Mouse (Mus musculus): ENCODE data around the gene Fry. TPM values are rescaled to one million over a fixed set of nuclear protein-coding genes. Genes with fewer than 3 reads are reported as not detected.

Fry gene
- total and polyA plus RNA-seq, 3 experiments = 1.9 to 2.3 TPM; not detected in 1

GRCm38 (mm10) chr5:150541302-150541701 lies 422.9 kb downstream of the Fry start:
- no peaks in the 10 kb centered on the region for H3K4me1 ChIP-seq (ENCODE audit: control insufficient read depth in 1 of 2, insufficient read depth in 2 of 2, low read length in 2 of 2)
- H3K36me3 ChIP-seq (ENCODE audit: control insufficient read depth in 1 of 2, insufficient read depth in 2 of 2, low read length in 2 of 2) = peaks cover 0 to 18% of the 10 kb centered on the region in 2 experiments; a peak in 3 of 4 replicates
- no peaks in the 10 kb centered on the region for H3K27me3 ChIP-seq (ENCODE audit: control insufficient read depth in 1 of 2, insufficient read depth in 2 of 2, low read length in 2 of 2)
- no peaks in the 10 kb centered on the region for H3K9me3 ChIP-seq (replicated peaks; ENCODE audit: insufficient read depth, low read length)
- TF ChIP-seq POLR2AphosphoS2 (IDR thresholded peaks at IDR 0.05; ENCODE audit: low read length) (no peak), MAFK (IDR thresholded peaks at IDR 0.05; ENCODE audit: borderline replicate concordance, low read depth, low read length) (peak; percentile 78), MEF2A (IDR thresholded peaks at IDR 0.05; ENCODE audit: extremely low read depth, insufficient replicate concordance, low read depth, low read length, poor library complexity, severe bottlenecking) (no peak)
- no peak overlapping the region for H3K4me3 ChIP-seq (ENCODE audit: control insufficient read depth in 1 of 2, insufficient read depth in 1 of 2, low read depth in 2 of 2, low read length in 2 of 2)
- no peak for DNase-seq (ENCODE audit: low read depth, low spot score)
- no peak overlapping the region for H3K9ac ChIP-seq (ENCODE audit: control insufficient read depth, low read depth, low read length, poor library complexity, severe bottlenecking)
- no peak overlapping the region for H3K27ac ChIP-seq (ENCODE audit: control insufficient read depth, low read depth, low read length)
- no peaks in the 10 kb centered on the region for H3K79me2 ChIP-seq (ENCODE audit: control insufficient read depth, insufficient read depth, low read length, poor library complexity)

- Histone ChIP-seq H3K4me3 (ENCODE audit: control insufficient read depth in 1 of 2, insufficient read depth in 1 of 2, low read depth in 2 of 2, low read length in 2 of 2) (no peak overlapping the region), H3K9ac (ENCODE audit: control insufficient read depth, low read depth, low read length, poor library complexity, severe bottlenecking) (no peak overlapping the region), H3K27ac (ENCODE audit: control insufficient read depth, low read depth, low read length) (no peak overlapping the region), H3K36me3 (ENCODE audit: control insufficient read depth in 1 of 2, insufficient read depth in 2 of 2, low read length in 2 of 2) (peaks cover 0 to 8% of the 10 kb centered on the region in 2 experiments; a peak in 2 of 4 replicates), H3K9me3 (replicated peaks; ENCODE audit: insufficient read depth, low read length) (no peaks in the 10 kb centered on the region), H3K4me1 (ENCODE audit: control insufficient read depth in 1 of 2, insufficient read depth in 2 of 2, low read length in 2 of 2) (no peaks in the 10 kb centered on the region), H3K79me2 (ENCODE audit: control insufficient read depth, insufficient read depth, low read length, poor library complexity) (no peaks in the 10 kb centered on the region), H3K27me3 (ENCODE audit: control insufficient read depth in 1 of 2, insufficient read depth in 2 of 2, low read length in 2 of 2) (no peaks in the 10 kb centered on the region)
- TF ChIP-seq UBTF (IDR thresholded peaks at IDR 0.05; ENCODE audit: borderline replicate concordance, insufficient read depth, low read depth, low read length) = no peak
- TF ChIP-seq MXI1 (IDR thresholded peaks at IDR 0.05; ENCODE audit: low read depth, low read length) = no peak
- TF ChIP-seq E2F4 (IDR thresholded peaks at IDR 0.05; ENCODE audit: borderline replicate concordance, low read depth, low read length) = no peak
- TF ChIP-seq KAT2A (conservative IDR thresholded peaks at IDR 0.05; ENCODE audit: low read depth, low read length) = peak; percentile 42; the same call in 1 of the 2 replicates
- no peak for TF ChIP-seq POLR2AphosphoS2 (IDR thresholded peaks at IDR 0.05; ENCODE audit: low read length)
- DNase-seq (ENCODE audit: low read depth, low spot score) = no peak
Observed at GRCm38 (mm10) chr5:150543184-150543583, 424.7 kb downstream of the Fry start.

Other genes with a start within 250 kb of the Fry start
- not detected in 2 replicates for gene Rxfp2, start 100.0 kb upstream of the Fry start, total RNA-seq (2012; rRNA removed)
- not detected for gene Rxfp2, start 100.0 kb upstream of the Fry start, polyA plus RNA-seq (2012; ENCODE audit: insufficient read depth in 1 of 2, insufficient read length in 2 of 2, low read depth in 1 of 2, low replicate concordance in 2 of 2, missing spikeins in 1 of 2)